Mouse (Mus musculus) embryonic facial prominence, embryonic 10.5 days (tissue): Measurements from ENCODE around the gene Amph. TPM values are rescaled to one million over a fixed set of nuclear protein-coding genes. Genes with fewer than 3 reads are reported as not detected.
"Not testable (repeated sequence)": the region's sequence is repeated elsewhere in the genome, so short reads cannot be mapped to it uniquely, and the experiment has no call there.

Experiments
- DNase-seq: peaks from one replicate; pipeline ENCODE4 v3.0.0-alpha.2; 2017; ENCODE audit warnings: low spot score
- H3K27ac ChIP-seq: fragments of 300-500 bp; sonication (generic); replicated peaks from 2 replicates; pipeline ENCODE4 v1.5.1; 2016; ENCODE audit warnings: mild to moderate bottlenecking
- H3K27me3 ChIP-seq: fragments of 300-500 bp; sonication (generic); replicated peaks from 2 replicates; pipeline ENCODE4 v1.6.1; 2016; ENCODE audit warnings: low read depth, mild to moderate bottlenecking; ENCODE audit not compliant: poor library complexity, severe bottlenecking
- H3K36me3 ChIP-seq: fragments of 300-500 bp; sonication (generic); replicated peaks from 2 replicates; pipeline ENCODE4 v1.6.1; 2016; ENCODE audit warnings: mild to moderate bottlenecking, moderate library complexity
- H3K4me1 ChIP-seq: fragments of 300-500 bp; sonication (generic); 2 replicates; pipeline ENCODE4 v1.6.1; 2016
- H3K4me3 ChIP-seq: fragments of 300-500 bp; sonication (generic); 2 replicates; pipeline ENCODE4 v1.5.1; 2016; ENCODE audit warnings: mild to moderate bottlenecking, moderate library complexity
- H3K9me3 ChIP-seq: fragments of 300-500 bp; sonication (generic); 2 replicates; pipeline ENCODE4 v1.6.1; 2016; ENCODE audit warnings: mild to moderate bottlenecking
- WGBS: fragments of 180-500 bp; shearing (Covaris S2); methylation state at CpG from one replicate; pipeline ENCODE4 v1.1.7; 2016; 5-methylcytosine and 5-hydroxymethylcytosine counted together
- polyA plus RNA-seq: library from polyadenylated mRNA; unstranded; fragments of >200 nt; fragmentation: Nextera tagmentation; extraction: Ambion mirVana; gene quantifications from 2 replicates; pipeline ENCODE4 v1.2.1, GENCODE M21; 2016

Gene Amph
- polyA plus RNA-seq, 1 experiment from 2014 or later, result 3.4 TPM

- H3K27me3 ChIP-seq, H3K4me1 ChIP-seq, DNase-seq, H3K4me3 ChIP-seq, H3K9me3 ChIP-seq, H3K27ac ChIP-seq, H3K36me3 ChIP-seq: not testable (repeated sequence)
- 96% methylated on average over 9 of the region's 9 CpGs for WGBS
These were observed 166.8 kb downstream of the Amph start for GRCm38 (mm10) chr13:19114761-19115160.

GRCm38 (mm10) chr13:19126912-19127552 is 179.0 kb downstream of the Amph start:
- Histone ChIP-seq H3K27me3 (no peaks in the 10 kb centered on the region), H3K27ac (no peak overlapping the region), H3K4me1 (no peaks in the 10 kb centered on the region), H3K36me3 (no peaks in the 10 kb centered on the region), H3K4me3 (no peak overlapping the region), H3K9me3 (no peaks in the 10 kb centered on the region)
- no peak for DNase-seq
- 84% methylated on average over 5 of the region's 5 CpGs for WGBS

- Histone ChIP-seq H3K27ac (no peak overlapping the region), H3K27me3 (no peaks in the 10 kb centered on the region), H3K4me1 (peaks cover 4% of the 10 kb centered on the region; the same call in 1 of the 2 replicates), H3K9me3 (no peaks in the 10 kb centered on the region), H3K4me3 (no peak overlapping the region), H3K36me3 (no peaks in the 10 kb centered on the region)
- peak; percentile 20 for DNase-seq
- 51% methylated on average over 4 of the region's 4 CpGs for WGBS
These were observed 185.8 kb downstream of the Amph start for GRCm38 (mm10) chr13:19133833-19134232.

GRCm38 (mm10) chr13:19137212-19137611 is 189.2 kb downstream of the Amph start:
- 80% methylated on average over 7 of the region's 7 CpGs for WGBS
- Histone ChIP-seq H3K4me1 (peaks cover 4% of the 10 kb centered on the region; the same call in 1 of the 2 replicates), H3K9me3 (no peaks in the 10 kb centered on the region), H3K27ac (no peak overlapping the region), H3K36me3 (no peaks in the 10 kb centered on the region), H3K4me3 (no peak overlapping the region), H3K27me3 (no peaks in the 10 kb centered on the region)
- DNase-seq, result no peak

- DNase-seq, result peak; percentile 23
- no peak overlapping the region for H3K4me3 ChIP-seq
- H3K9me3 ChIP-seq, result no peaks in the 10 kb centered on the region
- H3K27ac ChIP-seq, result no peak overlapping the region
- WGBS, result 39% methylated on average over 5 of the region's 5 CpGs
- peaks cover 4% of the 10 kb centered on the region; the same call in 1 of the 2 replicates for H3K4me1 ChIP-seq
- no peaks in the 10 kb centered on the region for H3K27me3 ChIP-seq
- no peaks in the 10 kb centered on the region for H3K36me3 ChIP-seq
These were observed 189.9 kb downstream of the Amph start for GRCm38 (mm10) chr13:19137932-19138331.

- no peaks in the 10 kb centered on the region for H3K36me3 ChIP-seq
These were observed 190.5 kb downstream of the Amph start for GRCm38 (mm10) chr13:19138550-19138949.

GRCm38 (mm10) chr13:19139104-19139503 is 191.1 kb downstream of the Amph start:
- Histone ChIP-seq H3K36me3 (no peaks in the 10 kb centered on the region), H3K9me3 (no peaks in the 10 kb centered on the region), H3K4me1 (peaks cover 4% of the 10 kb centered on the region; the same call in 1 of the 2 replicates), H3K27ac (no peak overlapping the region), H3K4me3 (no peak overlapping the region), H3K27me3 (no peaks in the 10 kb centered on the region)
- DNase-seq, result no peak
- WGBS, result 88% methylated on average over 7 of the region's 7 CpGs

More at GRCm38 (mm10) chr13:19138550-19138949, 190.5 kb downstream of the Amph start:
- Histone ChIP-seq H3K27ac (no peak overlapping the region), H3K9me3 (no peaks in the 10 kb centered on the region), H3K27me3 (no peaks in the 10 kb centered on the region), H3K4me3 (no peak overlapping the region), H3K4me1 (peaks cover 4% of the 10 kb centered on the region; the same call in 1 of the 2 replicates)
- no peak for DNase-seq
- WGBS, result 85% methylated on average over 2 of the region's 2 CpGs

- no peaks in the 10 kb centered on the region for H3K36me3 ChIP-seq
- no peak for DNase-seq
- peaks cover 4% of the 10 kb centered on the region; the same call in 1 of the 2 replicates for H3K4me1 ChIP-seq
- H3K27me3 ChIP-seq, result no peaks in the 10 kb centered on the region
- no peaks in the 10 kb centered on the region for H3K9me3 ChIP-seq
- H3K27ac ChIP-seq, result no peak overlapping the region
- 78% methylated on average over 1 of the region's 1 CpGs for WGBS
- no peak overlapping the region for H3K4me3 ChIP-seq
These were observed 191.8 kb downstream of the Amph start for GRCm38 (mm10) chr13:19139771-19140170.

GRCm38 (mm10) chr13:19143766-19144165 is 195.8 kb downstream of the Amph start:
- DNase-seq, result no peak
- Histone ChIP-seq H3K9me3 (no peaks in the 10 kb centered on the region), H3K4me3 (no peak overlapping the region), H3K27me3 (no peaks in the 10 kb centered on the region), H3K36me3 (no peaks in the 10 kb centered on the region), H3K27ac (no peak overlapping the region), H3K4me1 (no peaks in the 10 kb centered on the region)
- WGBS, result 89% methylated on average over 3 of the region's 3 CpGs

- H3K9me3 ChIP-seq, result no peaks in the 10 kb centered on the region
- no peaks in the 10 kb centered on the region for H3K36me3 ChIP-seq
- H3K4me1 ChIP-seq, result no peaks in the 10 kb centered on the region
- H3K27ac ChIP-seq, result no peak overlapping the region
- no peak overlapping the region for H3K4me3 ChIP-seq
- H3K27me3 ChIP-seq, result no peaks in the 10 kb centered on the region
- no peak for DNase-seq
- WGBS, result 94% methylated on average over 3 of the region's 3 CpGs
These were observed 199.5 kb downstream of the Amph start for GRCm38 (mm10) chr13:19147468-19147867.

GRCm38 (mm10) chr13:19149574-19149973 is 201.6 kb downstream of the Amph start:
- H3K9me3 ChIP-seq, result no peaks in the 10 kb centered on the region
- no peaks in the 10 kb centered on the region for H3K27me3 ChIP-seq
- no peak overlapping the region for H3K4me3 ChIP-seq
- H3K27ac ChIP-seq, result no peak overlapping the region
- WGBS, result 84% methylated on average over 8 of the region's 8 CpGs
- H3K36me3 ChIP-seq, result no peaks in the 10 kb centered on the region
- no peak for DNase-seq
- no peaks in the 10 kb centered on the region for H3K4me1 ChIP-seq

- H3K27ac ChIP-seq, result no peak overlapping the region
- H3K4me3 ChIP-seq, result no peak overlapping the region
- DNase-seq, result no peak
- H3K36me3 ChIP-seq, result no peaks in the 10 kb centered on the region
- no peaks in the 10 kb centered on the region for H3K9me3 ChIP-seq
- no peaks in the 10 kb centered on the region for H3K27me3 ChIP-seq
- no peaks in the 10 kb centered on the region for H3K4me1 ChIP-seq
- 87% methylated on average over 12 of the region's 12 CpGs for WGBS
These were observed 202.7 kb downstream of the Amph start for GRCm38 (mm10) chr13:19150438-19151301.

- H3K9me3 ChIP-seq, result no peaks in the 10 kb centered on the region
- no peak overlapping the region for H3K4me3 ChIP-seq
- no peaks in the 10 kb centered on the region for H3K27me3 ChIP-seq
- no peaks in the 10 kb centered on the region for H3K4me1 ChIP-seq
- no peak overlapping the region for H3K27ac ChIP-seq
- WGBS, result 92% methylated on average over 3 of the region's 3 CpGs
- no peak for DNase-seq
- H3K36me3 ChIP-seq, result no peaks in the 10 kb centered on the region
These were observed 204.1 kb downstream of the Amph start for GRCm38 (mm10) chr13:19152126-19152525.
